Mouse (Mus musculus) liver, postnatal 0 days (tissue): ENCODE results near the gene Zfand3.

Source experiments
- CTCF ChIP-seq: sonication (generic); IDR thresholded peaks from 2 replicates; pipeline ENCODE4 v1.5.1; 2016; ENCODE audit warnings: antibody characterized with exemption, low read depth
- EP300 ChIP-seq: IDR thresholded peaks from 2 replicates; pipeline ENCODE4 v1.6.1; 2016; ENCODE audit warnings: antibody characterized with exemption, low read depth, mild to moderate bottlenecking

DNA sequence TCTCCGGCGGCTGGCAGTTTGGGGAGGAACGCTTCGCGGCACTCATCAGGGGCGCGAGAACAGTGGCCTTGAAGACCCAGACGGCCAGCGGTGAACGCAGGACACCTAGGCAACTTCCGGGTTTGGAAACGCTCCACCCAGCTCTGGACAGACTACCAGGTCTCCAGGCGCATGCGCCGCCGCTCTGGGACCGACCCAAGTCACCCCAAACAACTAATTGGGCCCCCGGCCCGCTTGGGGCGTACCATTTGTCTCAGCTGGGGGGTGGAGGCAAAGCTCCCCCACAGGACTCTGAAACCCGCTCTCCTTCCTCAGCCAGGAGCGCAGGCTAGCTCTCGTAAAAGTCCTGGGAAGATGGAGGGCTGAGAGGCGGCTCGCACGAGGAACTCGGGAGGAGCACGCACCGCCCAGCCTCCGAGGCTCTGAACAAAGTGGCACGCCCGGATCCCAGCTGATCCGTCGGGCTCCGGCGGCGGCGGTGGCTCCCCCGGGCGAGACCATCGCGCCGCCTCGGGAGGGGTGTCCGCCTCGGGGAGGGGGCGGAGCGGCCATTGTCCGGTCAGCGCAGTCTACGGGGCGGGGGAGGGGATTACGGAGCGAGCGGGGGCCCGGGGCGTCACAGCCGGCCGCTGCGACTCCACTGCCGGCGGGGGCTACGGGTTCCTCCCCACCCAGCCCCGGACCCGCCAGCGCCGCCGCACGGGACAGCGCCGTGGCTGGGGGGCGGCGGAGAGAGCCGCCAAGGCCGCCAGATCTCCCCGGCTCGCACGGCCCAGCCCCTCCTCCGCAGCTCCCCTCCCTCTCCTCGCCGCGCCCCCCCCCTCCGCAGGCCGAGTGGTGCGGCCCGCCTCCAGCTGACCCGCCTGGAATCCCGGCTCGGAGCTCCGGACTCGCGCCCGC is at the start of gene Zfand3:
- TF ChIP-seq CTCF, result no peak
- TF ChIP-seq EP300, result no peak; the same call in 1 of the 2 replicates
